Mouse (Mus musculus) macrophage (primary cell): Measurements from ENCODE around the gene Mrpl24. TPM values are rescaled to one million over a fixed set of nuclear protein-coding genes. Genes with fewer than 3 reads are reported as not detected.

Experiments used
- H3K27ac ChIP-seq: fragments of 350-480 bp; formaldehyde crosslinking; 2 replicates; pipeline ENCODE4 v1.9.0; 2021
- H3K36me3 ChIP-seq: fragments of 350-480 bp; formaldehyde crosslinking; 2 replicates; pipeline ENCODE4 v1.9.0; 2021; ENCODE audit errors: inconsistent target
- H3K4me3 ChIP-seq: fragments of 350-480 bp; formaldehyde crosslinking; 2 replicates; pipeline ENCODE4 v1.9.0; 2021; ENCODE audit errors: inconsistent target
- H3K79me2 ChIP-seq: fragments of 350-480 bp; formaldehyde crosslinking; 2 replicates; pipeline ENCODE4 v1.9.0; 2021; ENCODE audit errors: inconsistent target
- WGBS: methylation state at CpG from one replicate; pipeline ENCODE4 v1.1.7; 2026; ENCODE audit warnings: inconsistent platforms; ENCODE audit not compliant: missing documents; 5-methylcytosine and 5-hydroxymethylcytosine counted together
- polyA plus RNA-seq: library from polyadenylated mRNA; stranded (reverse); fragments of 250-400 nt; gene quantifications from 3 replicates; pipeline ENCODE4 v1.2.4, GENCODE M21; 2018; ENCODE audit warnings: inconsistent platforms

Mrpl24 gene
- polyA plus RNA-seq, 1 experiment from 2014 or later = 59.3 TPM

- no peak overlapping the region for H3K27ac ChIP-seq
- no peak overlapping the region for H3K4me3 ChIP-seq
- 94% methylated on average over 5 of the region's 5 CpGs for WGBS
- H3K36me3 ChIP-seq = peaks cover 53% of the 10 kb centered on the region
- peaks cover 45% of the 10 kb centered on the region for H3K79me2 ChIP-seq
These were observed 8.1 kb downstream of the Mrpl24 start for GRCm38 (mm10) chr3:87927452-87927851.

GRCm38 (mm10) chr3:87929341-87930077 lies 10.2 kb downstream of the Mrpl24 start:
- H3K27ac ChIP-seq = peak overlapping the region; percentile 64
- H3K79me2 ChIP-seq = peaks cover 66% of the 10 kb centered on the region
- peaks cover 43% of the 10 kb centered on the region for H3K36me3 ChIP-seq
- peak overlapping the region; percentile 99 for H3K4me3 ChIP-seq
- WGBS = 3% methylated on average over 24 of the region's 26 CpGs

DNA sequence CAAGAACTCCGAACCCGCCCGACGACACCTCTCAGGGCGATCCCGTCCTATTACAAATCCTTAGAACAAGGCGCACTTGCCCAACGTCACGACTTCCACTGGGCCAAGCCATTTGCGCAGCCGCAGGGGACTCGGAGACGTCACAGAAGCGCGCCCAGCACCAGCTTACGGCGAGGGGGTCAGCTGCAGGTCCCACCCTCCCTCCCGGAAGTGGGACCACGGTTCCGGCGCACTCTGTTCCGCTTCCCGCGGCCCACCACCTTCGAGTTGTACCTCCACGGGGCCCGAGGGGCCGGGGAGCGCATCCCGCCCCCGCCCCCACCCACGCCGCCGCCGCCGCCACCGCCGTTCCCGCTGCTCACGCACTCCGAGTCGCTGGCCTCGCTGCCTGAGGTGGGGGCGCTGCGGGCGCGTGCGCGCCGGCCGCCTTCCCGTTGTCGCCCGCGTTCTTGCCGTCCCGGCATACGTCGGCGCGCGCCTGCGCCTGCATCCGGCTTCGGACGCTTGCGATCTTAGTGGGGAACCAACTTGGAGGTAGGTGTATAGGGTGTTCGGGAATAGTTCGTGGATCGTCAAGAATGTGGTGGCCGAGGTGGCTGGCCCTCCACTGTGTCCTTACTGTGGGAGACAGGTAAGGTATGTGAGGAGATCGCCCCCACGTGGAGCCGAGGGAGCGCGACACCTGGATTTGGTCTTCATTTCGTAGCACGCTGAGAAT lies 10.9 kb downstream of the Mrpl24 start, which contains the start of the genes Isg20l2 and Rrnad1:
Gene Isg20l2, plus strand, starts transcription at position 237 of the 718 bp plus-strand sequence.
Gene Rrnad1, minus strand, starts transcription at position 640 of the 718 bp plus-strand sequence.
- Histone ChIP-seq H3K36me3 (peaks cover 43% of the 10 kb centered on the region), H3K27ac (peak within 1 kb of the TSS; percentile 64), H3K79me2 (peaks cover 72% of the 10 kb centered on the region), H3K4me3 (peak within 1 kb of the TSS; percentile 99)
- WGBS = under 1% methylated on average over 26 of the region's 78 CpGs

- no peak overlapping the region for H3K4me3 ChIP-seq
- H3K79me2 ChIP-seq = peaks cover 80% of the 10 kb centered on the region
- peaks cover 53% of the 10 kb centered on the region; the same call in 1 of the 2 replicates for H3K36me3 ChIP-seq
- WGBS = 86% methylated on average over 5 of the region's 5 CpGs
- H3K27ac ChIP-seq = no peak overlapping the region
These were observed 14.7 kb downstream of the Mrpl24 start for GRCm38 (mm10) chr3:87934026-87934425.

- H3K79me2 ChIP-seq = peaks cover 76% of the 10 kb centered on the region
- peaks cover 58% of the 10 kb centered on the region for H3K36me3 ChIP-seq
- 83% methylated on average over 4 of the region's 4 CpGs for WGBS
- no peak overlapping the region for H3K4me3 ChIP-seq
- H3K27ac ChIP-seq = no peak overlapping the region
These were observed 15.2 kb downstream of the Mrpl24 start for GRCm38 (mm10) chr3:87934501-87934900.

GRCm38 (mm10) chr3:87935201-87935600 lies 15.9 kb downstream of the Mrpl24 start:
- Histone ChIP-seq H3K79me2 (peaks cover 71% of the 10 kb centered on the region), H3K36me3 (peaks cover 65% of the 10 kb centered on the region), H3K4me3 (no peak overlapping the region), H3K27ac (no peak overlapping the region)
- WGBS = 96% methylated on average over 4 of the region's 4 CpGs

GRCm38 (mm10) chr3:87935776-87936175 lies 16.5 kb downstream of the Mrpl24 start:
- Histone ChIP-seq H3K79me2 (peaks cover 67% of the 10 kb centered on the region), H3K27ac (no peak overlapping the region), H3K36me3 (peaks cover 71% of the 10 kb centered on the region), H3K4me3 (no peak overlapping the region)
- 97% methylated on average over 2 of the region's 2 CpGs for WGBS

DNA sequence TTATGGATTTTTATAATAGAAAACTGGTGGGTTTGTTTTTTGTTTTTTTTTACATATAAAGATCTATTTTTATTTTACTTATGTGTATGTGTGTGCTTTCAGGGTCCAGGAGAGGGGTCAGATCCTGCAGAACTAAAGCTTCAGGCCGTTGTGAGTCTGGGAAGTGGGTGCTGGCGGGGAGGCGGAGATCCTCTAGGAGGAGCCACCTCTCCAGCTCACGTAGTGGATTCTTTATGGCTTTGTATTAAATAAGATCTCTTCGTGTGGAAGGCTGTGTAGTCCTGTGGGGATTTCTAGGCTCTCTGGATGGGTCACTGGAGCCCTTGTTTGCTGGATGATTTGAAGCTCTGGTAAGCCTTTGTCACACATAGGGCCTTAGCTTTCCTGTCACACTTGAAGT lies 21.3 kb downstream of the Mrpl24 start:
- 88% methylated on average over 5 of the region's 5 CpGs for WGBS
- Histone ChIP-seq H3K27ac (no peak overlapping the region), H3K36me3 (peaks cover 54% of the 10 kb centered on the region), H3K79me2 (peaks cover 20% of the 10 kb centered on the region), H3K4me3 (no peak overlapping the region)

- 92% methylated on average over 2 of the region's 2 CpGs for WGBS
- H3K79me2 ChIP-seq = peaks cover 1% of the 10 kb centered on the region; the same call in 1 of the 2 replicates
These were observed 23.2 kb downstream of the Mrpl24 start for GRCm38 (mm10) chr3:87942471-87942870.

GRCm38 (mm10) chr3:87943586-87943985 lies 24.3 kb downstream of the Mrpl24 start:
- WGBS = 87% methylated on average over 7 of the region's 7 CpGs
- H3K27ac ChIP-seq = no peak overlapping the region
- no peaks in the 10 kb centered on the region for H3K79me2 ChIP-seq
- H3K4me3 ChIP-seq = no peak overlapping the region
- peaks cover 34% of the 10 kb centered on the region for H3K36me3 ChIP-seq

More at GRCm38 (mm10) chr3:87942471-87942870, 23.2 kb downstream of the Mrpl24 start:
- H3K4me3 ChIP-seq = no peak overlapping the region
- H3K36me3 ChIP-seq = peaks cover 44% of the 10 kb centered on the region
- no peak overlapping the region for H3K27ac ChIP-seq

DNA sequence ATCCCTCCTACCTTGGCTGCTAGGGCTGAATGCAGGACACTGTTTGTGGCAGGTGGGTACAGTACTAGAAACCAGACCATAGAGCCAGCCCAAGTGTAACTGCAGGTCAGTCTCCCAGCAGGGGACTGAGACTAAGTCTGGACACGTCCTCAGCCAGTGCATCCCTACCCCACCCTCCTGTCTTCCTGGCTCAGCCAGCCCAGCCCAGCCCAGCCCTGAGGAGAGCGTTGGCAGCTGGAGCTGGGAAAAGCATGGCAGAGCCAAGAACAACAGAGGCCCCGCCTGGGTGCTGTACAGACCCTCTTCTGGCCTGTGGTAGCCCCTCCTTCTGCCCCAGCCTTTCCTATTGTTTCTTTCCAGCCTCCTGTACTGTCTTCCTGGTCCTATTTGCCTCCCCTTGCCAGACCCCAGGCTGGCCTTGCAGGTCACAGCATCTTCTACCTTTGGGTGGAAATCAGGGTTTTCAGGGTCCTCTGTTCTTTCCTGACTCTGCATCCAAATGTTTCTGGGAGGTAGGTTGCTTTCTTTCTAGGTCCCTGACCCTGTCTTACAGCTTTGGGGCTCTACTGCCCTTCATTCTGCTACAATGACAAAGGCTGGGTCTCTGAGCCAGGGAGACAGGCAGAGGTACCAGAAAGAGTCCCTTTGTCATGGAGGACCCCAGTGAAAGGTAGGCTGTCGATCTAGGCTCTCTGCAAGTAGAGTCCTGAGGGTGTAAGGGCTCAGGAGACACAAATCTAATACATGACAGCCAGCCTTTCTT lies 25.7 kb downstream of the Mrpl24 start:
- Histone ChIP-seq H3K36me3 (peaks cover 20% of the 10 kb centered on the region), H3K27ac (no peak overlapping the region), H3K79me2 (no peaks in the 10 kb centered on the region), H3K4me3 (no peak overlapping the region)
- 50% methylated on average over 2 of the region's 4 CpGs for WGBS

DNA sequence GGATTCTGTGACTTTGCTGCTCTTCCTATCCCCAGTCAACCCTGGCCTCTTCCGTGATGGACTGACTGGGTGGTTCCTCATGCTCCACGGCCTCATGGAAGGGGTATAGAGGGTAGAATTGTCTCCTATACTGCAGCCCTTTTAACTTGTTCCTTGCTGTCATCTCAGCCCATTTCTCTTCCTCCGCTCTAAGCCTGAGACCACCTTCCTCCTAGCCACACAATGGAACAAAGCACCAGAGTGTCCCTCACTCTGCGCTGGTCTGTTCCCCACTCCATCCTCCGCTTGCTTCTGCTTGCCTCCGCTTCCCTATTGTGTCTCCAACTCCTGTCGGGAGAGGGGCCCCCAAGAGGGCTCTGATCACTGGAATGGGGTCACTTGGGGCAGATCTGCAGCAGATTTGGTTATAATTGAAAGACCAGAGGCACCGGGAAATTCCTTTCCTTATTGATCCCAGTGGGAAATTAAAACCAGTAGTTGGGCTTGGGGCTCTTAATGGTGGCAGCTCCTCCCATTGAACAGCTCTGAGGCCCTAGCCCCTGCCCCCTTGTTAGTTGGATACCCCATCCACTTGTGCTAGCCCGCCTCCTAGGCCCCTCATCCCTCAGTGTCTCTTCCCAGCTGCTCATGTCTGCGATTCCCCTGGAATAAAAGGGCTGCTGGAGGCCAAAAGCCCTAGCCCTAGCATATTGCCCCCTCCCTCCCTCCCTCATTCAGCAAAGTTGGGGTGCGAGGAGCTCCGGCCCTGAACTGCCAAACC lies 26.7 kb downstream of the Mrpl24 start:
- Histone ChIP-seq H3K27ac (no peak overlapping the region), H3K36me3 (peaks cover 10% of the 10 kb centered on the region), H3K79me2 (no peaks in the 10 kb centered on the region), H3K4me3 (no peak overlapping the region)
- 52% methylated on average over 12 of the region's 12 CpGs for WGBS

- Histone ChIP-seq H3K4me3 (no peak overlapping the region), H3K27ac (no peak overlapping the region), H3K36me3 (peaks cover 5% of the 10 kb centered on the region), H3K79me2 (no peaks in the 10 kb centered on the region)
- 29% methylated on average over 1 of the region's 1 CpGs for WGBS
These were observed 27.2 kb downstream of the Mrpl24 start for GRCm38 (mm10) chr3:87946541-87946860.
